Mouse (Mus musculus) right cerebral cortex, postnatal 14 days (tissue): ENCODE data around the gene Lrfn4.
"Not testable (repeated sequence)": the region's sequence is repeated elsewhere in the genome, so short reads cannot be mapped to it uniquely, and the experiment has no call there.

ENCODE experiments used
- DNase-seq: peaks from one replicate; pipeline ENCODE4 v3.0.0; 2022

Gene Lrfn4

GRCm38 (mm10) chr19:4610109-4610508 lies 5.4 kb downstream of the Lrfn4 start:
- no peak for DNase-seq

- DNase-seq, result no peak
These were observed 7.0 kb downstream of the Lrfn4 start for GRCm38 (mm10) chr19:4608511-4608910.

- no peak for DNase-seq
These were observed 8.1 kb downstream of the Lrfn4 start for GRCm38 (mm10) chr19:4607406-4607805.

GRCm38 (mm10) chr19:4605654-4606053 lies 9.8 kb downstream of the Lrfn4 start:
- no peak for DNase-seq

- DNase-seq, result no peak
These were observed 11.4 kb downstream of the Lrfn4 start for GRCm38 (mm10) chr19:4603801-4604723.

- no peak for DNase-seq
These were observed 13.0 kb downstream of the Lrfn4 start for GRCm38 (mm10) chr19:4602459-4602858.

- no peak for DNase-seq
These were observed 19.4 kb downstream of the Lrfn4 start for GRCm38 (mm10) chr19:4596071-4596470.

GRCm38 (mm10) chr19:4593792-4594522 lies 21.5 kb downstream of the Lrfn4 start:
- no peak for DNase-seq

GRCm38 (mm10) chr19:4590025-4590424 lies 25.4 kb downstream of the Lrfn4 start:
- DNase-seq, result no peak

GRCm38 (mm10) chr19:4589081-4589480 lies 26.4 kb downstream of the Lrfn4 start:
- DNase-seq, result no peak

- no peak for DNase-seq
These were observed 27.0 kb downstream of the Lrfn4 start for GRCm38 (mm10) chr19:4588430-4588829.

- DNase-seq, result no peak
These were observed 28.0 kb downstream of the Lrfn4 start for GRCm38 (mm10) chr19:4587426-4587825.

- not testable (repeated sequence) for DNase-seq
These were observed 28.7 kb downstream of the Lrfn4 start for GRCm38 (mm10) chr19:4586783-4587182.

GRCm38 (mm10) chr19:4583856-4584255 lies 31.6 kb downstream of the Lrfn4 start:
- no peak for DNase-seq

GRCm38 (mm10) chr19:4579296-4579695 lies 36.2 kb downstream of the Lrfn4 start:
- DNase-seq, result no peak

GRCm38 (mm10) chr19:4578799-4579198 lies 36.7 kb downstream of the Lrfn4 start:
- no peak for DNase-seq

- DNase-seq, result no peak
These were observed 42.2 kb downstream of the Lrfn4 start for GRCm38 (mm10) chr19:4573241-4573640.

GRCm38 (mm10) chr19:4572467-4572866 lies 43.0 kb downstream of the Lrfn4 start:
- no peak for DNase-seq

GRCm38 (mm10) chr19:4572061-4572460 lies 43.4 kb downstream of the Lrfn4 start:
- no peak for DNase-seq

GRCm38 (mm10) chr19:4571658-4572057 lies 43.8 kb downstream of the Lrfn4 start:
- DNase-seq, result no peak

GRCm38 (mm10) chr19:4570815-4571214 lies 44.7 kb downstream of the Lrfn4 start:
- DNase-seq, result no peak

GRCm38 (mm10) chr19:4570237-4570613 lies 45.2 kb downstream of the Lrfn4 start:
- DNase-seq, result no peak

GRCm38 (mm10) chr19:4569356-4570236 lies 45.9 kb downstream of the Lrfn4 start:
- DNase-seq, result no peak
